Comparison of ENCODE assay signal across 8 mouse cellular contexts in genomic region chr17:45735382-45736310, GRCm38 (mm10). TPM values are rescaled to one million over a fixed set of nuclear protein-coding genes. Genes with fewer than 3 reads are reported as not detected.
DNase-seq lines count a peak whose midpoint lies in the region; ATAC-seq and TF ChIP-seq lines count a peak whose summit lies in the region.

No protein-coding gene starts in this region.

- TF ChIP-seq CTCF in midbrain, postnatal 0 days (IDR thresholded peaks at IDR 0.05), result peak; percentile 95

- no peaks in the 10 kb centered on the region for H3K9me3 ChIP-seq in midbrain, postnatal 0 days (ENCODE audit: low read length)

- peak overlapping the region; percentile 67 for H3K9ac ChIP-seq in midbrain, postnatal 0 days (replicated peaks; ENCODE audit: low read length, poor library complexity, severe bottlenecking)

- no peaks in the 10 kb centered on the region for H3K36me3 ChIP-seq in midbrain, postnatal 0 days (ENCODE audit: insufficient read depth, low read length)

- peak; percentile 34; the same call in 1 of the 2 replicates for ATAC-seq in granulocyte monocyte progenitor cell, adult 5-6 weeks (replicated peaks; ENCODE audit: poor library complexity, severe bottlenecking)
- peak; percentile 24; the same call in 1 of the 2 replicates for ATAC-seq in midbrain, postnatal 0 days (ENCODE audit: low FRiP score)

- DNase-seq in 3134 (ENCODE audit: extremely low read depth, insufficient read length, low spot score) (peak; percentile 78), liver (peak; percentile 89)
- peak; percentile 92 for DNase-seq in adrenal gland, postnatal 10 days
- peak; percentile 92 for DNase-seq in embryo, embryonic 9.5 days (ENCODE audit: extremely low spot score)
- DNase-seq in kidney, adult 18-20 months, result peak; percentile 86
- DNase-seq in midbrain, postnatal 0 days (ENCODE audit: low spot score), result peak; percentile 87
- DNase-seq in spleen, postnatal 14 days (ENCODE audit: low spot score in 2 of 2), result peak; percentile 48 to 66

- WGBS in midbrain, postnatal 0 days, result 6% methylated on average over 10 of the region's 10 CpGs

- 0 out of 2 replicates have a peak, but pooled peaks cover 8% of the 10 kb centered on the region for H3K27me3 ChIP-seq in midbrain, postnatal 0 days (ENCODE audit: insufficient read depth, low read length)

- peaks cover 20% of the 10 kb centered on the region for H3K4me1 ChIP-seq in midbrain, postnatal 0 days (ENCODE audit: insufficient read depth, low read length)

- peak overlapping the region; percentile 82 for H3K27ac ChIP-seq in midbrain, postnatal 0 days (ENCODE audit: low read depth, low read length)

- peak overlapping the region; percentile 77 for H3K4me2 ChIP-seq in midbrain, postnatal 0 days (ENCODE audit: low read depth, low read length, poor library complexity, severe bottlenecking)

- peak overlapping the region; percentile 48 for H3K4me3 ChIP-seq in midbrain, postnatal 0 days (ENCODE audit: low read depth, low read length)

RNA-seq across cellular contexts. Expression of gene 1600014C23Rik, which starts 2.0 kb away (rescaled TPM):
- total RNA-seq in adrenal gland, postnatal 10 days (2021), result not detected
- total RNA-seq in granulocyte monocyte progenitor cell, adult 5-6 weeks (2014; fragmentation: Nextera tagmentation), result not detected in 2 replicates
- not detected in 2 replicates for total RNA-seq in granulocyte monocyte progenitor cell, adult 5-6 weeks (2017)
- not detected in 2 replicates for total RNA-seq in midbrain, postnatal 0 days (2014; rRNA removed)
- 0.67 TPM in 1 of 2 replicates, not detected in the other for polyA plus RNA-seq in midbrain, postnatal 0 days (2015; fragmentation: Nextera tagmentation; extraction: Ambion mirVana)

RNA-seq across cellular contexts. Expression of gene Tmem63b, which starts 48.9 kb away (rescaled TPM):
- total RNA-seq in adrenal gland, postnatal 10 days (2021), result 10 to 100 TPM; 44.9 to 56.8 TPM
- total RNA-seq in granulocyte monocyte progenitor cell, adult 5-6 weeks (2014; fragmentation: Nextera tagmentation), result 4.0 and 7.5 TPM in 2 replicates
- total RNA-seq in granulocyte monocyte progenitor cell, adult 5-6 weeks (2017), result 3.4 and 5.6 TPM in 2 replicates
- total RNA-seq in midbrain, postnatal 0 days (2014; rRNA removed), result 213 and 264 TPM in 2 replicates
- 149 and 153 TPM in 2 replicates for polyA plus RNA-seq in midbrain, postnatal 0 days (2015; fragmentation: Nextera tagmentation; extraction: Ambion mirVana)

RNA-seq across cellular contexts. Expression of gene Mrpl14, which starts 49.5 kb away (rescaled TPM):
- 100 to 1,000 TPM; 131 to 137 TPM for total RNA-seq in adrenal gland, postnatal 10 days (2021)
- 81.2 and 91.4 TPM in 2 replicates for total RNA-seq in granulocyte monocyte progenitor cell, adult 5-6 weeks (2014; fragmentation: Nextera tagmentation)
- total RNA-seq in granulocyte monocyte progenitor cell, adult 5-6 weeks (2017), result 10.6 and 36.8 TPM in 2 replicates
- 41.9 and 42.8 TPM in 2 replicates for total RNA-seq in midbrain, postnatal 0 days (2014; rRNA removed)
- 113 and 114 TPM in 2 replicates for polyA plus RNA-seq in midbrain, postnatal 0 days (2015; fragmentation: Nextera tagmentation; extraction: Ambion mirVana)

Comparison
In these comparisons a context has a peak if more than half of its experiments do, and no peak if none do; other contexts are left out.
1. Peak in every context shown above with its lines: DNase-seq, ATAC-seq, H3K4me3 ChIP-seq and H3K27ac ChIP-seq.
2. RNA of gene Tmem63b, which starts 48.9 kb away (total RNA-seq): 213 to 264 TPM in midbrain, postnatal 0 days and 44.9 to 56.8 TPM in adrenal gland, postnatal 10 days; 3.4 to 7.5 TPM in granulocyte monocyte progenitor cell, adult 5-6 weeks; every median in the first group is over 4 times any median in the second.